Mouse (Mus musculus): ENCODE data around the gene Asb1. TPM values are rescaled to one million over a fixed set of nuclear protein-coding genes. Genes with fewer than 3 reads are reported as not detected.

The Asb1 gene
- total RNA-seq (2023): 9.6 TPM

GRCm38 (mm10) chr1:91540271-91540826, at the start of gene Asb1:
TSS of gene Asb1 (plus strand) at chr1:91540544.

GRCm38 (mm10) chr1:91494457-91495140, 45.7 kb upstream of the Asb1 start, which contains the start of gene Traf3ip1:
TSS of gene Traf3ip1 (plus strand) at chr1:91494647.

Other genes with a start within 250 kb of the Asb1 start
- 18.6 TPM for gene Scly, start 242.2 kb upstream of the Asb1 start, total RNA-seq (2023)
- gene Espnl, start 218.5 kb upstream of the Asb1 start, total RNA-seq (2023): not detected
- gene Klhl30, start 189.5 kb upstream of the Asb1 start, total RNA-seq (2023): not detected
- gene Erfe, start 174.1 kb upstream of the Asb1 start, total RNA-seq (2023): not detected
- gene Ilkap, start 141.7 kb upstream of the Asb1 start, total RNA-seq (2023): 117 TPM
- gene Hes6, start 126.5 kb upstream of the Asb1 start, total RNA-seq (2023): 26.7 TPM
- gene Per2, start 81.2 kb upstream of the Asb1 start, total RNA-seq (2023): 7.5 TPM
- gene Traf3ip1, start 45.9 kb upstream of the Asb1 start, total RNA-seq (2023): 4.7 TPM

Data from CD8-positive naive resting alpha-beta T cell, adult 57 days (primary cell).